Mouse (Mus musculus) stomach, postnatal 0 days (tissue): Measurements from ENCODE around the gene Fdxacb1. TPM values are rescaled to one million over a fixed set of nuclear protein-coding genes. Genes with fewer than 3 reads are reported as not detected.

Experiments used
- ATAC-seq: fragments of 200-750 bp; cut with Nextera tagmentation; 2 replicates; pipeline ENCODE4 v1.8.0; 2017; ENCODE audit not compliant: low FRiP score, low TSS enrichment
- DNase-seq: peaks from one replicate; pipeline ENCODE4 v3.0.0-alpha.2; 2016; ENCODE audit warnings: low spot score
- H3K27ac ChIP-seq: fragments of 300-500 bp; sonication (generic); replicated peaks from 2 replicates; pipeline ENCODE4 v1.5.1; 2014; ENCODE audit warnings: mild to moderate bottlenecking, control low read depth
- H3K27me3 ChIP-seq: fragments of 300-500 bp; sonication (generic); 2 replicates; pipeline ENCODE4 v1.6.1; 2014; ENCODE audit warnings: low read length; ENCODE audit not compliant: control insufficient read depth, insufficient read depth
- H3K36me3 ChIP-seq: fragments of 300-500 bp; sonication (generic); 2 replicates; pipeline ENCODE4 v1.6.1; 2014; ENCODE audit warnings: low read length, mixed read lengths; ENCODE audit not compliant: control insufficient read depth, insufficient read depth
- H3K4me1 ChIP-seq: fragments of 300-500 bp; sonication (generic); replicated peaks from 2 replicates; pipeline ENCODE4 v1.6.1; 2014; ENCODE audit warnings: antibody characterized with exemption; ENCODE audit not compliant: control insufficient read depth, insufficient read depth
- H3K4me2 ChIP-seq: fragments of 300-500 bp; sonication (generic); replicated peaks from 2 replicates; pipeline ENCODE4 v1.6.1; 2014; ENCODE audit warnings: low read depth, mild to moderate bottlenecking, control low read depth, moderate library complexity
- H3K4me3 ChIP-seq: fragments of 300-500 bp; sonication (generic); 2 replicates; pipeline ENCODE4 v1.5.1; 2014; ENCODE audit warnings: low read depth, low read length, control low read depth
- H3K9ac ChIP-seq: fragments of 300-500 bp; sonication (generic); 2 replicates; pipeline ENCODE4 v1.6.1; 2014; ENCODE audit warnings: mild to moderate bottlenecking, low read length, control low read depth, mixed read lengths
- H3K9me3 ChIP-seq: fragments of 300-500 bp; sonication (generic); 2 replicates; pipeline ENCODE4 v1.6.1; 2016; ENCODE audit warnings: low read length; ENCODE audit not compliant: control insufficient read depth
- CTCF ChIP-seq: IDR thresholded peaks from 2 replicates; pipeline ENCODE4 v1.5.1; 2016; ENCODE audit warnings: antibody characterized with exemption, low read depth, mild to moderate bottlenecking, moderate library complexity
- EP300 ChIP-seq: optimal IDR thresholded peaks from 2 replicates; pipeline ENCODE3; 2016; ENCODE audit warnings: antibody characterized with exemption
- WGBS: fragments of 180-500 bp; shearing (Covaris S2); extraction: QIAGEN DNeasy Blood & Tissue Kit; methylation state at CpG from one replicate; pipeline ENCODE4 v1.1.7; 2014; 5-methylcytosine and 5-hydroxymethylcytosine counted together
- polyA plus RNA-seq: library from polyadenylated mRNA; unstranded; fragments of >200 nt; fragmentation: Nextera tagmentation; extraction: Ambion mirVana; gene quantifications from 2 replicates; pipeline ENCODE4 v1.2.1, GENCODE M21; 2015

The Fdxacb1 gene
- polyA plus RNA-seq, 1 experiment from 2014 or later = 8.3 TPM

GRCm38 (mm10) chr9:50775662-50776126 is 7.7 kb downstream of the Fdxacb1 start:
- peak overlapping the region; percentile 95 for H3K4me3 ChIP-seq
- no peaks in the 10 kb centered on the region for H3K27me3 ChIP-seq
- peak overlapping the region; percentile 97 for H3K9ac ChIP-seq
- WGBS = 0% methylated on average over 30 of the region's 30 CpGs
- peaks cover 2% of the 10 kb centered on the region; the same call in 1 of the 2 replicates for H3K4me1 ChIP-seq
- H3K27ac ChIP-seq = peak overlapping the region; percentile 92
- TF ChIP-seq EP300 (no peak), CTCF (no peak)
- H3K36me3 ChIP-seq = 0 out of 2 replicates have a peak, but pooled peaks cover 3% of the 10 kb centered on the region
- H3K9me3 ChIP-seq = no peaks in the 10 kb centered on the region
- peak; percentile 43 for ATAC-seq
- no peak for DNase-seq
- peak overlapping the region; percentile 97 for H3K4me2 ChIP-seq

DNA sequence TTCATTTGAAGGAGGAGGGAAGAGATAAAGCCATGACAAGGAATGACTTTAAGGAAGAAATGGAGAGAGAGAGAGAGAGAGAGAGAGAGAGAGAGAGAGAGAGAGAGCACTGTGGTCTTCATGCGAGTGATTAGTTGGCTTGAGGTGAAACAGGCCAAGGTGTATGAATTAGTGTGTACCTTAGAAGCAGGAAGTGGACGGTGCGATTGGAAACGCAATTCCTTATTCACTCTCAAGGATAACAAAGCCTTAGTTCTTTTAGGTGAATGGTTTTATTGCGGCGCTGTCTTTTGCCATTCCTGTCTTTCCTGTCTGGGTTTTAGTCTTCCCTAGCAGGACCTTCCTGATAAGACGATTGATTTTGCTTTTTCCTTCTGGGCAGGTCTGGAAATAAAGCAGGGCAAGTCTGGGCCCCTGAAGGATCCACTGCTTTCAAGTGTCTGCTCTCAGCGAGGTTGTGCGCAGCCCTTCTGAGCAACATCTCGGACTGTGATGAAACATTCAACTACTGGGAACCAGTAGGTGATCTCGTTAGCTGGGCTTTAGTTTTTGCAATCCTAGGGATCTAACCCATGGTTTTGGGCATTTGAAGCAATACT is 8.2 kb downstream of the Fdxacb1 start:
- WGBS = 39% methylated on average over 11 of the region's 11 CpGs
- DNase-seq = no peak

GRCm38 (mm10) chr9:50782155-50782554 is 14.1 kb downstream of the Fdxacb1 start:
- H3K27me3 ChIP-seq = no peaks in the 10 kb centered on the region
- no peak overlapping the region for H3K9ac ChIP-seq
- no peak for TF ChIP-seq EP300
- peak; percentile 66 for TF ChIP-seq CTCF
- no peaks in the 10 kb centered on the region for H3K4me1 ChIP-seq
- no peak overlapping the region for H3K27ac ChIP-seq
- no peak overlapping the region for H3K4me3 ChIP-seq
- DNase-seq (peak; percentile 34), ATAC-seq (no peak)
- H3K9me3 ChIP-seq = no peaks in the 10 kb centered on the region
- H3K36me3 ChIP-seq = peaks cover 20% of the 10 kb centered on the region
- 78% methylated on average over 2 of the region's 2 CpGs for WGBS
- no peak overlapping the region for H3K4me2 ChIP-seq

More for the DNA sequence above, 8.2 kb downstream of the Fdxacb1 start:
- 0 out of 2 replicates have a peak, but pooled peaks have one; percentile 38 for ATAC-seq
- Histone ChIP-seq H3K9ac (peak overlapping the region; percentile 97; the same call in 1 of the 2 replicates), H3K4me1 (peaks cover 2% of the 10 kb centered on the region; the same call in 1 of the 2 replicates), H3K9me3 (no peaks in the 10 kb centered on the region), H3K36me3 (peaks cover 3% of the 10 kb centered on the region; the same call in 1 of the 2 replicates), H3K27me3 (no peaks in the 10 kb centered on the region), H3K27ac (peak overlapping the region; percentile 92), H3K4me3 (peak overlapping the region; percentile 95), H3K4me2 (peak overlapping the region; percentile 97)
- no peak for TF ChIP-seq CTCF
- TF ChIP-seq EP300 = no peak

DNA sequence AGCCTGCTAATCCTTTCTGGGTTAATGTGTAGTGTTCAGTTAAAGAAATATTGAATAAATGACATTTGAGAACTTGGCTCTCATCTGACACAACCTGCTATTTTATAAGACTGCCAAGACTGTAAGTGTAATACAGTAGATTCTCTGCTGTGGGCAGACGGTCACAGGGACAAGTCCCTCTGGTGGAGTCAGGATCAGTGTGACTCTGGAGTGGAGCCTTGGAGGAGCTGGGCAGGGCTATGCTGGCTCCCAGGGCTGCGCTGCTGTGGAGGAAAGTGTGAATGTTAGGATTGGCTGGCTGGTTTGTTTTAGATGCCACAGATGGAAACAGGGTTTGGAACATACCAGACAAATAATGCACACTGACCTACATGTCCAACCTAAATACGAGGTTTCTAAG is 27.2 kb downstream of the Fdxacb1 start:
- Histone ChIP-seq H3K9me3 (no peaks in the 10 kb centered on the region), H3K4me1 (no peaks in the 10 kb centered on the region), H3K36me3 (peaks cover 14% of the 10 kb centered on the region), H3K27ac (no peak overlapping the region), H3K4me2 (no peak overlapping the region), H3K27me3 (no peaks in the 10 kb centered on the region), H3K4me3 (no peak overlapping the region), H3K9ac (no peak overlapping the region)
- no peak for TF ChIP-seq CTCF
- TF ChIP-seq EP300 = no peak
- DNase-seq = no peak
- 83% methylated on average over 3 of the region's 3 CpGs for WGBS
- no peak for ATAC-seq

DNA sequence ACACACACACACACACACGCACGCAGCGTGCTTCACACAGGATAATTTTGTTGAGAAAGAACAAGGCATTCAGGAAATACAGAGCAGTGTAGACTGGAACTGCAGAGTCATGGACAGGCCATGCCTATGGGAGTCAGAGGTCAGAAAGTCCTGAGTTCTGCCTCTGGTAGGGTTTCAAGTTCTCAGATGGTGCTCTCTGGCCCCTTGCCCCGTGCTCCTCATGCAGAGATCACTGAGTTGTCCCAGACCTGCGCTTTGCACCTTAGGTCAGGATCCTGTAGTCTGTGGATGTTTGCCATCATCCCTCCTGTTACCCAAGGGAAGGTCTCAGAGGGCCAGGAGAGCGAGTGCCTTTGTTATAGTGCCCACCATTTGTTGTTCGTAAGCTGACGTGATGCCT is 28.7 kb downstream of the Fdxacb1 start:
- Histone ChIP-seq H3K9me3 (no peaks in the 10 kb centered on the region), H3K4me1 (no peaks in the 10 kb centered on the region), H3K36me3 (peaks cover 7% of the 10 kb centered on the region), H3K4me2 (no peak overlapping the region), H3K9ac (no peak overlapping the region), H3K27me3 (no peaks in the 10 kb centered on the region), H3K4me3 (no peak overlapping the region), H3K27ac (no peak overlapping the region)
- WGBS = 87% methylated on average over 8 of the region's 8 CpGs
- ATAC-seq (no peak), DNase-seq (no peak)
- TF ChIP-seq EP300 = no peak
- no peak for TF ChIP-seq CTCF

DNA sequence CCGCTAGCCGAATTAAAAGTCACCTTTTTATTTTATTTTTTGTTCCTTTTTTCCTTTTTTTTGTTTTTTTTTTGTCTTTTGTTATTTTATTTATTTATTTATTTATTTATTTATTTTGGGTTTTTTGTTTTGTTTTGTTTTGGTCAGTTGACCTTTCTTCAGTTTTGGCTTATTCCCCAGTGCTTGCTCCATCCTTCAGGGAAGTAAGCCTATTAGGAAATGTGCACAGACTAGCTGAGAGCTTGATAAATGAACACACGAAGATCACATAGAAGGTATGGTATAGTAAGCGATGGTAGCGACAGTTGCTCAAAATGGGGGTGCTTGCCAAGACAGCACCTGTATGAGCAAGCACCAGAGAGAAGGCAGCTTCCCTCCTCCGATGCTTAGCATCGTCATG is 29.6 kb downstream of the Fdxacb1 start:
- Histone ChIP-seq H3K9ac (no peak overlapping the region), H3K4me3 (no peak overlapping the region), H3K36me3 (peaks cover 7% of the 10 kb centered on the region), H3K4me1 (no peaks in the 10 kb centered on the region), H3K27me3 (no peaks in the 10 kb centered on the region), H3K27ac (no peak overlapping the region), H3K4me2 (no peak overlapping the region), H3K9me3 (no peaks in the 10 kb centered on the region)
- TF ChIP-seq CTCF (no peak), EP300 (no peak)
- 98% methylated on average over 7 of the region's 7 CpGs for WGBS
- DNase-seq (no peak), ATAC-seq (no peak)
